Mouse (Mus musculus): ENCODE data around the gene Alpk3. TPM values are rescaled to one million over a fixed set of nuclear protein-coding genes. Genes with fewer than 3 reads are reported as not detected.
"Not testable (repeated sequence)": the region's sequence is repeated elsewhere in the genome, so short reads cannot be mapped to it uniquely, and the experiment has no call there.

Alpk3 gene
- total RNA-seq, 2 experiments from 2014 or later: 201 to 258 TPM

DNA sequence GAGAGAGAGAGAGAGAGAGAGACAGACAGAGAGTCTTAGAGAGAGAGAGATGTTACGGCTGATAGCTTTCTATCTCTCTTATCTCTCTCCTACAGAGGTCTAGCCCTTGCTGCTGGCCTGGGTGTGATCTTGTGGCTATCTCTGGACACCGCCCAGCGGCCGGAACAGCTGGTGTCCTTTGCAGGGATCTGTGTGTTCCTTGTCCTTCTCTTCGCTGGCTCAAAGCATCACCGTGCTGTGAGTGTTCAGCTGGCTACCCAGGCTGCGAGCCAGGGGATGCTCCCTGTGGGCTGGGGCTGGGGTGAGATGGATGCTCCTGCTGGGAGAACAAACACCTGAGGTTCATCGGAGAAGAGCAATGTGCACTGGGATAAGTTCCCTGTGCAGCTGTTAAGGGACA lies 67.4 kb downstream of the Alpk3 start:
- DNase-seq: peak; percentile 71 to 83
- intact Hi-C loops (cut with DNase I): no loop called here

GRCm38 (mm10) chr7:81125215-81126175 lies 68.1 kb downstream of the Alpk3 start:
- DNase-seq: no peak
- intact Hi-C loops (cut with DNase I): no loop called here

DNA sequence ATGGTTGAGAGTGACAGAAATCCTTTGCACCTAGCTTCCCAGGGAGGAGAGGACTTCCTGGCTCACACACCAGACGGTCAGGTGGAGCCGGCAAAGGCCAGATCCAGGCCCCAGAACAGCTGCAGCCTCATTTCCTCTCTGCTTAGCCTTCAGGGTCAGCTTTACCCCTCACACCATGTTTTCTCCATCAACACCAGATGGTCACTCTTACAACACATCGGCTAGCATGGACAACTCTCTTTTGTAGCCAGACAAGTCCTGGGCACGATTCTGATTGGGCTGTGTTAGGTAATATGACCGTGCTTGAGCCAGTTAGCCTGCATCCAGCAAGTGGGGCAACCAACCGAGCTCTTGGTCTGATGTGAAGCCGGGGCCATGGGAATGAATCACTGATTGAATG lies 74.5 kb downstream of the Alpk3 start:
- intact Hi-C loops (cut with DNase I): no loop called here
- DNase-seq: peak in 1 of 2 experiments; percentile 50

- intact Hi-C loops (cut with DNase I): no loop called here
- DNase-seq: peak; percentile 51 to 62
Measured at GRCm38 (mm10) chr7:81132851-81133279, 75.5 kb downstream of the Alpk3 start.

DNA sequence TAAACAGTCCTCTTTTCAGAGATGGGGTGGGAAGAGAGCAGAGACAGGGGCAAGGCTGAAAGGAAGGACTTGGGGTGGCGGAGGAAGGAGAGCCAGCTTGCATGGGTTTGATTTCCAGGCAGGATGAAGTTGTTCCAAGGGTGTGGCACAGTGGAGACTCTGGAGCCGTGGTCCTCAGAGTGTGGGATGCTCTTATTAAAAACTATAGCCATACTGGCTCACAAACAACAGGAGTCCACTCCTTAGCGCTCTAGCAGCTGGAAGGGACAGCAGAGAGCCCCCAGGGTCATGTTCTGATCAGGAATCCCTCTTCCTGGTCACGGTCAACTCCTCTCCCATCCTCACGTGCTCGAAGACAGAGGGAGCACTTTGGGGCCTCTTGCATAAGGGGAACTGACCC lies 76.0 kb downstream of the Alpk3 start:
- intact Hi-C loops (cut with DNase I): no loop called here

DNA sequence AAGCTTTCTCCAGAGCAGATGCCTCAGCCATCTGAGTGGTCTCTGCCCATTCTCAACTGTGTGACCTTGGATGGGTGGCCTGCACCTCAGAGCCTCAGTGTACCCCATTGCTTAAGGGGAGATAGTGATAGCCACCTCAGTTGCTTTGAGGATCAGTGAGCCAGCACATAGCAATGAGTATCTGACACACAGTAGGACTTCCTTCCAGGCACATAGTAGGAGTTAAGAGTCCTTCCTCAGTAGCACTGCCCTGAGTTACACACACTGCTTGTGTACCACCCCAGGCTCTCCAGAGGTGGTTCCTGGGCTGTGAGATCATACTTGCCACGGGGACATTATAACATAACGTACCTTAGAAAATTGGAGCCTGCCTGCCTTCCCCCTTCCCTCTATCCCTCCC lies 76.5 kb downstream of the Alpk3 start:
- DNase-seq: no peak
- intact Hi-C loops (cut with DNase I): no loop called here

More for the DNA sequence above, 76.0 kb downstream of the Alpk3 start:
- peak in 1 of 2 experiments; percentile 52 for DNase-seq

DNA sequence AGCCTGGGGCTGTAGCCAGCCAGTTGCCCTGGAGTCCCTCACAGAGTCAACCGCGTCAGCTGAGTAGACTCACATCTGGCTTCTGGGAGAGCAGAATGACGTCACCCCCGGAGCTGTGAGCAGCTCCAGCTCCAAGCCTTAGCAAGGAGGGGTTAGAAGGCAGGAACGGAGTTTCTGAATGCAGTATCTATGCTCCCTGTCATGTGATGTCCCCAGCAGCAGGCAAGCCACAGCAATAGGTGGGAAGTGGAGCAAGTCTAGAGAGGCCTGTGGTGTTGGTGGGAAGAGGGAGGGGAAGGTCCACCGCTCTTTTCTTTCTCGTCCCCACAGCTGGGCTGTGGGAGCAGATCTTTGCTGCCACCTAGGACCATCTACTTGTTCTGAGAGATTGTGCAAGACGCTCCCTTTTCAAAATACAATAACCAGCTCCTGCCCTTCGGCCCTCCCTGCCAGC lies 77.2 kb downstream of the Alpk3 start:
- peak; percentile 60 to 76 for DNase-seq
- intact Hi-C loops (cut with DNase I): loop anchor here (5.0 kb wide), 1 partner anchor 242 kb away; no protein-coding TSS in a partner anchor

- no peak for DNase-seq
- intact Hi-C loops (cut with DNase I): loop anchor here (5.0 kb wide), 1 partner anchor 245 kb away; no protein-coding TSS in a partner anchor
Measured at GRCm38 (mm10) chr7:81137292-81137691, 79.9 kb downstream of the Alpk3 start.

GRCm38 (mm10) chr7:81139100-81139499 lies 81.7 kb downstream of the Alpk3 start:
- intact Hi-C loops (cut with DNase I): loop anchor here (5.0 kb wide), 1 partner anchor 247 kb away; no protein-coding TSS in a partner anchor
- peak in 1 of 2 experiments; percentile 69 for DNase-seq

GRCm38 (mm10) chr7:81139671-81140404 lies 82.4 kb downstream of the Alpk3 start:
- DNase-seq: no peak
- intact Hi-C loops (cut with DNase I): loop anchor here (5.0 kb wide), 1 partner anchor 248 kb away; no protein-coding TSS in a partner anchor

GRCm38 (mm10) chr7:81141541-81141940 lies 84.1 kb downstream of the Alpk3 start:
- intact Hi-C loops (cut with DNase I): no loop called here
- no peak for DNase-seq

DNA sequence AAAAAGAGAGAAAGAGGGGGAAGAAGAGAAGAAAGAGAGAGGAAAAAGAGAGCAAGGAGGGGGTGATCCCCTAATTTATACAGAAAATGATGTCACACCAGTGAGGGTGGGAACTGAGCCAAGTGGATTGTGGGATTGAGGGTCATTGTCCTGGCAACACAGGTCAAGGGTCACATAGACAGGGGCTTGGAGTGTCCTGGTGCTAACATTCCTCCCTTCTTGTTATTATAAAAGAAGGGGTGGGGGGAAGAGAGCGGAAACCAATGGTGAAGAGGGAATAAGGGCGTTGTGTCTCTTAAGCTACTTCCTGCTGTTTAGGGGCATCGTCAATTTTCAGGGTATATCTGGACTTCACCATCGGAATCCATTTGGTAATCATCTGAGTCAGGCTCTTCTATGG lies 85.7 kb downstream of the Alpk3 start:
- intact Hi-C loops (cut with DNase I); DNase-seq: not testable (repeated sequence)

DNA sequence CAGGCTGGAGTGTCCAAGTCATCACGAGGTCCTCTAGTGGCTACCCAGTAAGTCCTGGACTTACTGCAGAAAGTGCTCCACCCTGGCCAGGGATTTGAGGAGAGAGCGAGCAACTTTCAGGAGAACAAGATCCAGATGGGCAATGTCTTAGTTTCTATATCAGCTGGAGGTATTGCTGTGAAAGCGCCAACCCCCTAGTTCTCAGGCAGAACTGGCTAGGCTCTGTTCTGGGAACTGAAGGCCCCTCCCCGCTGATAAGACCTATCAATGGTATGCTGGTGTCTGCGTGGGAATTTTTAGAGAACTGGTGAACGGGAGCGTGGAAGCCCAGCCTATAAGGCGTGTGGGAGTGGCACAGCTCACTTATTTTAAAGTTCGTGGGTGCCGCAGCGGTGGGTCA lies 92.4 kb downstream of the Alpk3 start:
- DNase-seq: no peak
- intact Hi-C loops (cut with DNase I): loop anchor here (10.0 kb wide), 1 partner anchor 405 kb away; no protein-coding TSS in a partner anchor

DNA sequence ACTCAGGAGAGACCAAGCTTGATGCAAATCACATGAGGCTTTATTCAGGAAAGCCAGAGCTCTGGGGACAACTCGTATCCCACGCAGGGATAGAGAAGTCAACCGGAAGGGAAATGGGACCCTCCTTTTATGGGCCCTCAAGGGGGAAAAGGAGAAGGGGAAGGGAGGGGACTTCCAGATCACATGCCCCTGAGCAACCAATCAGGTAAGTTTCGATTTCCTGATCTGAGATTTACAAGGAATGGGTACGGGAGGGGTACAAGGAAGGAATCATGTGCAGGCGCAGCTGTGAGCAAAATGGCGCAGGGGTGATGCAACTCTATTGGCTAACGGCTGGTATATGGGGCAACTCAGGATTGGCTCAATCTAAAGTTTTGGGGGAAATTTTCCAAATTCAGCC lies 93.8 kb downstream of the Alpk3 start:
- intact Hi-C loops (cut with DNase I): loop anchor here (10.0 kb wide), 1 partner anchor 406 kb away; no protein-coding TSS in a partner anchor
- DNase-seq: no peak

DNA sequence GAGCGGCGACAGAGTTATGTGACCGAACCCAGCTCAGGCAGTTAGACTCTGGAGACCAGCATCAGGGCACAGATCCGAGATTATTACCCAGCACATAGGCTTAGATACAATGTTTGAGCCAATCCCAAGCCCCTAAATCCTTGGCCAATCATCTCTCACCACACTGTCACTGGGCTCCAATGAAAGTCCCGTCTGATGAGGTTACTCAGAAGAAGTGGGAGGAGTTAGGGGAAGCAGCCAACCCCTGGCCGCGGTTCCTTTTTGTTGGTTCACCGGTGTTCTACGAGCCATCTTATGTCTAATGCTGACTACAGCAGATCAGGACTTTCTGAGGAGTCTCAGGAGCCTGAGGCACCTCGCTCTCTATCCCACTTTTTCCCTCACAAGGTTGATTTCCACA lies 94.9 kb downstream of the Alpk3 start:
- intact Hi-C loops (cut with DNase I): loop anchor here (10.0 kb wide), 1 partner anchor 408 kb away; no protein-coding TSS in a partner anchor
- no peak for DNase-seq

DNA sequence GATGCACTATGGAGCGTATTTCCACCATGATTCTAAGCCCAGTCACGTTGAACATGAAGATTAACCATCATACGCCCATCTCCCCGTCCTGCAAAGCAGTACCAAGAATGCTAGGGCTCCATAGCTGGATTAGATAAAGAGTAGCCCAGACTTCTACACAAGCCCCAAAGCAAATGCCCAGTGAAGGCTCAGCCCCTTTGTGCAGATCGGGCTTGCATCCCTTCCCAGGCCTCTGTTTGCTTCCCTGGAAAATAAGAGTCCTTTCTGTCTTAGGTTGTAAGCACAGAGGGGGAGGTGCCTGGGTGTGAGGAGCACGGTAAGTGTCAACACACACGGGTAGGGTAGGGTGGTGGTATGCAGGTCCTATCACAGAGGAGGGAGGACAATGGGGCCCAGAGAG lies 95.4 kb downstream of the Alpk3 start:
- no peak for DNase-seq
- intact Hi-C loops (cut with DNase I): loop anchor here (10.0 kb wide), 1 partner anchor 408 kb away; no protein-coding TSS in a partner anchor

DNA sequence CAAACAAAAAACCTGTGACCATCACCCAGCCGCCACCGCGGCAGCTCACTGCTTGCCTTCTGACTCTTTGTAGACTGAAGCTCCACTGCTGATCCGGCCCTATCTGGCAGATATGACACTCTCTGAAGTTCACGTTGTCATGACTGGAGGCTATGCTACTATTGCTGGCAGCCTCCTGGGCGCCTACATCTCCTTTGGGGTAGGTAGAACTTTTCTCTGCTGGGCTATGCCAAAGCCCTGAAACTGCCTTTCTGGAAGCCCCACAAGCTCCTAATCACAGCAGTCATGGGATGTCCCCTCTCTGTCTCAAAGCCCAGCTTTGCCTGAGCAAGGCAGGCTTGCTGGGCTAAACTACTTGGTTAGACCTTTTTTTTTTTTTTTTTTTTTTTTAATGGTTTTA lies 95.9 kb downstream of the Alpk3 start:
- intact Hi-C loops (cut with DNase I): loop anchor here (10.0 kb wide), 1 partner anchor 409 kb away; no protein-coding TSS in a partner anchor
- DNase-seq: no peak

- DNase-seq: not testable (repeated sequence)
- intact Hi-C loops (cut with DNase I): loop anchor here (10.0 kb wide), 1 partner anchor 409 kb away; no protein-coding TSS in a partner anchor
Measured at GRCm38 (mm10) chr7:81154244-81154643, 96.8 kb downstream of the Alpk3 start.

DNA sequence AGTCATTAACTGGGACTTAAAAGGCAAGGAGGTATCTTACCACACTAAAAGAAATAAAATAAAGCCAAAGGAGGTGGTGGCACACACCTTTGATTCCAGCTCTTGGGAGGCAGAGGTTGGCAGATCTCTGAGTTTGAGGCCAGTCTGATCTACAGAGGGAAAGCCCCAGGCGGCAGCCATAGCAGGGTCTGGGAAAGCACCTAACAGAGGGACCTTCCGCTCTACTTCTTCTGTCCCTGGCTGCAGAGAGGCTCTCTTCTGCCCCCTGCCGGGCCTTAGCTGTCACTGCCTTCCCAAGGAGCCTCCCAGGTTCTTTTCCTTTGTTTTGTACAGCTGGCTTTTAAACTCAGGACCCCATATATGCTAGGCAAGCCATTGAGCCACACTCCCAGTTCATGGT lies 97.6 kb downstream of the Alpk3 start:
- intact Hi-C loops (cut with DNase I): loop anchor here (5.0 to 10.0 kb wide), 2 partner anchors 273 to 410 kb away; no protein-coding TSS in a partner anchor
- DNase-seq: peak; percentile 38 to 44

Data from gastrocnemius, postnatal 36 days (tissue).